Mouse (Mus musculus) limb, embryonic 14.5 days (tissue): ENCODE measurements around the gene D7Ertd443e. TPM values are rescaled to one million over a fixed set of nuclear protein-coding genes. Genes with fewer than 3 reads are reported as not detected.

Experiments
- ATAC-seq: fragments of 200-750 bp; cut with Nextera tagmentation; 2 replicates; pipeline ENCODE4 v1.8.0; 2017; ENCODE audit warnings: low read depth, moderate number of reproducible peaks, moderate TSS enrichment; ENCODE audit not compliant: low FRiP score
- DNase-seq: peaks from one replicate; pipeline ENCODE4 v3.0.0-alpha.2; 2015; ENCODE audit warnings: low spot score
- H3K27ac ChIP-seq: fragments of 300-500 bp; sonication (generic); replicated peaks from 2 replicates; pipeline ENCODE4 v1.5.1; 2014; ENCODE audit warnings: low read depth, mild to moderate bottlenecking, low read length, moderate library complexity, mixed read lengths
- H3K27me3 ChIP-seq: fragments of 300-500 bp; sonication (generic); 2 replicates; pipeline ENCODE4 v1.6.1; 2014; ENCODE audit warnings: low read length, mixed read lengths; ENCODE audit not compliant: control insufficient read depth, insufficient read depth
- H3K36me3 ChIP-seq: fragments of 300-500 bp; sonication (generic); 2 replicates; pipeline ENCODE4 v1.6.1; 2014; ENCODE audit warnings: mild to moderate bottlenecking, low read length, moderate library complexity, mixed read lengths; ENCODE audit not compliant: control insufficient read depth, insufficient read depth
- H3K4me1 ChIP-seq: fragments of 300-500 bp; sonication (generic); 2 replicates; pipeline ENCODE4 v1.6.1; 2014; ENCODE audit warnings: antibody characterized with exemption, low read length, mixed read lengths; ENCODE audit not compliant: control insufficient read depth, insufficient read depth
- H3K4me2 ChIP-seq: fragments of 300-500 bp; sonication (generic); replicated peaks from 2 replicates; pipeline ENCODE4 v1.6.1; 2014; ENCODE audit warnings: low read depth, mild to moderate bottlenecking, low read length, moderate library complexity; ENCODE audit not compliant: severe bottlenecking
- H3K4me3 ChIP-seq: fragments of 300-500 bp; sonication (generic); replicated peaks from 2 replicates; pipeline ENCODE4 v1.5.1; 2014; ENCODE audit warnings: low read length
- H3K9ac ChIP-seq: fragments of 300-500 bp; sonication (generic); 2 replicates; pipeline ENCODE4 v1.6.1; 2014; ENCODE audit warnings: mild to moderate bottlenecking, low read depth, low read length, moderate library complexity; ENCODE audit not compliant: severe bottlenecking
- H3K9me3 ChIP-seq: fragments of 300-500 bp; sonication (generic); 2 replicates; pipeline ENCODE4 v1.6.1; 2016; ENCODE audit warnings: low read length; ENCODE audit not compliant: control insufficient read depth
- POLR2A ChIP-seq: fragments of 200-500 bp; IDR thresholded peaks from 2 replicates; pipeline ENCODE4 v1.8.0; 2012; ENCODE audit warnings: inconsistent platforms, mild to moderate bottlenecking, moderate library complexity, borderline replicate concordance; ENCODE audit not compliant: insufficient read depth, insufficient read length; ENCODE audit errors: extremely low read depth
- WGBS: fragments of 180-500 bp; shearing (Covaris S2); extraction: QIAGEN DNeasy Blood & Tissue Kit; methylation state at CpG from one replicate; pipeline ENCODE4 v1.1.7; 2014; 5-methylcytosine and 5-hydroxymethylcytosine counted together
- polyA plus RNA-seq, 2 experiments: library from polyadenylated mRNA; depleted of rRNA in 1 of 2; stranded (reverse) in 1 of 2; unstranded in 1 of 2; fragments of >200 nt; fragmentation: Nextera tagmentation in 1 of 2; extraction: Ambion mirVana in 1 of 2; gene quantifications; 2 replicates each; pipeline versions ENCODE4 v1.2.1 to v1.2.3; 2012 to 2014

D7Ertd443e gene
- polyA plus RNA-seq, 2 experiments: 1.1 to 1.3 TPM

- ATAC-seq: no peak
- H3K27me3 ChIP-seq: no peaks in the 10 kb centered on the region
- no peak overlapping the region for H3K4me3 ChIP-seq
- no peak overlapping the region for H3K4me2 ChIP-seq
- H3K9ac ChIP-seq: no peak overlapping the region
- whole genome bisulfite sequencing: 58% methylated on average over 7 of the region's 7 CpGs
- H3K9me3 ChIP-seq: no peaks in the 10 kb centered on the region
- peak; percentile 15 for DNase-seq
- H3K4me1 ChIP-seq: peaks cover 25% of the 10 kb centered on the region
- no peaks in the 10 kb centered on the region for H3K36me3 ChIP-seq
- H3K27ac ChIP-seq: no peak overlapping the region
- no peak for TF ChIP-seq POLR2A
Measured at GRCm38 (mm10) chr7:134376786-134377185, 8.7 kb downstream of the D7Ertd443e start.

- Histone ChIP-seq H3K4me3 (no peak overlapping the region), H3K9ac (no peak overlapping the region), H3K9me3 (no peaks in the 10 kb centered on the region), H3K4me1 (0 out of 2 replicates have a peak, but pooled peaks cover 6% of the 10 kb centered on the region), H3K27me3 (no peaks in the 10 kb centered on the region), H3K36me3 (no peaks in the 10 kb centered on the region), H3K27ac (no peak overlapping the region), H3K4me2 (no peak overlapping the region)
- WGBS: 69% methylated on average over 5 of the region's 5 CpGs
- TF ChIP-seq POLR2A: no peak
- DNase-seq: no peak
- ATAC-seq: no peak
Measured at GRCm38 (mm10) chr7:134372276-134372675, 13.2 kb downstream of the D7Ertd443e start.

- TF ChIP-seq POLR2A: no peak
- H3K9ac ChIP-seq: no peak overlapping the region
- ATAC-seq: no peak
- no peak overlapping the region for H3K27ac ChIP-seq
- H3K9me3 ChIP-seq: no peaks in the 10 kb centered on the region
- H3K4me2 ChIP-seq: no peak overlapping the region
- no peaks in the 10 kb centered on the region for H3K27me3 ChIP-seq
- WGBS: 76% methylated on average over 4 of the region's 4 CpGs
- H3K4me1 ChIP-seq: no peaks in the 10 kb centered on the region
- H3K36me3 ChIP-seq: no peaks in the 10 kb centered on the region
- no peak overlapping the region for H3K4me3 ChIP-seq
- no peak for DNase-seq
Measured at GRCm38 (mm10) chr7:134369241-134369640, 16.2 kb downstream of the D7Ertd443e start.

GRCm38 (mm10) chr7:134362257-134362870, 23.1 kb downstream of the D7Ertd443e start:
- H3K4me3 ChIP-seq: no peak overlapping the region
- no peak for DNase-seq
- TF ChIP-seq POLR2A: no peak
- no peak overlapping the region for H3K9ac ChIP-seq
- 83% methylated on average over 7 of the region's 7 CpGs for WGBS
- H3K27me3 ChIP-seq: no peaks in the 10 kb centered on the region
- H3K4me2 ChIP-seq: no peak overlapping the region
- no peaks in the 10 kb centered on the region for H3K36me3 ChIP-seq
- H3K4me1 ChIP-seq: no peaks in the 10 kb centered on the region
- ATAC-seq: no peak
- no peaks in the 10 kb centered on the region for H3K9me3 ChIP-seq
- H3K27ac ChIP-seq: no peak overlapping the region

- Histone ChIP-seq H3K4me1 (no peaks in the 10 kb centered on the region), H3K27ac (no peak overlapping the region), H3K4me2 (no peak overlapping the region), H3K4me3 (no peak overlapping the region), H3K9ac (no peak overlapping the region), H3K27me3 (no peaks in the 10 kb centered on the region), H3K9me3 (no peaks in the 10 kb centered on the region), H3K36me3 (no peaks in the 10 kb centered on the region)
- ATAC-seq (no peak), DNase-seq (peak; percentile 75)
- 27% methylated on average over 6 of the region's 6 CpGs for WGBS
- no peak for TF ChIP-seq POLR2A
Measured at GRCm38 (mm10) chr7:134348825-134349224, 36.6 kb downstream of the D7Ertd443e start.

GRCm38 (mm10) chr7:134342202-134342601, 43.3 kb downstream of the D7Ertd443e start:
- Histone ChIP-seq H3K9me3 (no peaks in the 10 kb centered on the region), H3K36me3 (no peaks in the 10 kb centered on the region), H3K4me2 (no peak overlapping the region), H3K9ac (no peak overlapping the region), H3K27me3 (no peaks in the 10 kb centered on the region), H3K27ac (no peak overlapping the region), H3K4me3 (no peak overlapping the region), H3K4me1 (no peaks in the 10 kb centered on the region)
- TF ChIP-seq POLR2A: no peak
- DNase-seq: no peak
- no peak for ATAC-seq
- 74% methylated on average over 2 of the region's 2 CpGs for WGBS
